Mouse (Mus musculus): ENCODE results near the gene Zcchc14.

DNA sequence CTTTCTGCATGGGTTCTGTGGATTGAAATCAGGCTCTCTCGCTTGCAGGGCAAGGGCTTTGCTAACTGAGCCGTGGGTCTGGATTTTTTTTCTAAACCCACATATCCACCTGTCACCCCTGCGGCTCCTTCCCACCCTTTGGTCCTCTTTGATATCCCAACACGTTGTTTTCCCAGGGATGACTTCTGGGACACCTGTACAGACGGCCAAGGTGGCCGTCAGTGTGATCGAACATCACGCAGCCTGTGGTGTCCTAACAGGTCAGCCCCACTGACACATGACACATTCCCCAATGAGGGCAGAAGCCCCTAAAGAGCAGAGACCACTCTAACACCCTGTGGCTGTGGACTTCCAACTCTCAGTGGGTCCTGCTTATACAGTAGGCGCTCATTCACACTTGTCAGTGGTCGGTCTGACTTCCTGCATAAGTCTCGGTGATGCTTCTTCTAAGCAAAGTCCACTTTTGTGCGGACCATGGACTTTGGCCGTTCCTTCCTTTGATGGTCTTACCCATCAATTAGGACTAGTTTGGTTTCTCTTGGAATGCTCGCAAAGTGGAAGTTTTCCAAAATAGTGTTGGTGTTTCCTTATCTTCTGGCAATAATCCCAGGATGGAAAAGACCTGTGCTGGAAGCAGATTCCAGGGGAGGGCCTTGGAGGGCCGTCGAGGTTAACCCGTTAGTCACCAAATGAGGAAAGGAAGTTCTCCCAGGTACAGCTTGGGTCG is 9.1 kb upstream of the Zcchc14 start:
- TF ChIP-seq GATA1 (IDR thresholded peaks at IDR 0.05; ENCODE audit: borderline replicate concordance, low read length) (no peak), FLI1 (IDR thresholded peaks at IDR 0.05; ENCODE audit: low read length) (no peak)

All from megakaryocyte, embryonic 14.5 days (primary cell).